Mouse (Mus musculus) midbrain, postnatal 0 days (tissue): ENCODE results near the gene Plekha3. TPM values are rescaled to one million over a fixed set of nuclear protein-coding genes. Genes with fewer than 3 reads are reported as not detected.

ENCODE experiments used
- ATAC-seq: fragments of 200-750 bp; cut with Nextera tagmentation; 2 replicates; pipeline ENCODE4 v1.8.0; 2017; ENCODE audit warnings: moderate number of reproducible peaks, mild to moderate bottlenecking, moderate TSS enrichment, moderate library complexity; ENCODE audit not compliant: low FRiP score
- DNase-seq: peaks from one replicate; pipeline ENCODE4 v3.0.0-alpha.2; 2015; ENCODE audit warnings: low spot score
- H3K27ac ChIP-seq: fragments of 300-500 bp; sonication (generic); 2 replicates; pipeline ENCODE4 v1.5.1; 2014; ENCODE audit warnings: low read depth, mild to moderate bottlenecking, low read length, mixed read lengths
- H3K27me3 ChIP-seq: fragments of 300-500 bp; sonication (generic); 2 replicates; pipeline ENCODE4 v1.6.1; 2014; ENCODE audit warnings: low read length, control low read depth, mixed read lengths; ENCODE audit not compliant: insufficient read depth
- H3K36me3 ChIP-seq: fragments of 300-500 bp; sonication (generic); 2 replicates; pipeline ENCODE4 v1.6.1; 2014; ENCODE audit warnings: low read length, control low read depth, mixed read lengths; ENCODE audit not compliant: insufficient read depth
- H3K4me1 ChIP-seq: fragments of 300-500 bp; sonication (generic); 2 replicates; pipeline ENCODE4 v1.6.1; 2014; ENCODE audit warnings: mild to moderate bottlenecking, control low read depth, antibody characterized with exemption, low read length, mixed read lengths; ENCODE audit not compliant: insufficient read depth
- H3K4me2 ChIP-seq: fragments of 300-500 bp; sonication (generic); 2 replicates; pipeline ENCODE4 v1.6.1; 2014; ENCODE audit warnings: low read depth, mild to moderate bottlenecking, low read length, mixed read lengths; ENCODE audit not compliant: poor library complexity, severe bottlenecking
- H3K4me3 ChIP-seq: fragments of 300-500 bp; sonication (generic); 2 replicates; pipeline ENCODE4 v1.5.1; 2014; ENCODE audit warnings: low read depth, mild to moderate bottlenecking, low read length, moderate library complexity
- H3K9ac ChIP-seq: fragments of 300-500 bp; sonication (generic); replicated peaks from 2 replicates; pipeline ENCODE4 v1.6.1; 2014; ENCODE audit warnings: mild to moderate bottlenecking, low read length, moderate library complexity, mixed read lengths; ENCODE audit not compliant: poor library complexity, severe bottlenecking
- H3K9me3 ChIP-seq: fragments of 300-500 bp; sonication (generic); 2 replicates; pipeline ENCODE4 v1.6.1; 2016; ENCODE audit warnings: low read length, control low read depth
- CTCF ChIP-seq: IDR thresholded peaks from 2 replicates; pipeline ENCODE4 v1.5.1; 2016; ENCODE audit warnings: antibody characterized with exemption, mild to moderate bottlenecking
- WGBS: fragments of 180-500 bp; shearing (Covaris S2); extraction: QIAGEN DNeasy Blood & Tissue Kit; methylation state at CpG from one replicate; pipeline ENCODE4 v1.1.7; 2014; 5-methylcytosine and 5-hydroxymethylcytosine counted together
- polyA plus RNA-seq: library from polyadenylated mRNA; unstranded; fragments of >200 nt; fragmentation: Nextera tagmentation; extraction: Ambion mirVana; gene quantifications from 2 replicates; pipeline ENCODE4 v1.2.1, GENCODE M21; 2015
- total RNA-seq: library from RNA; depleted of rRNA; stranded (reverse); fragments of >200 nt; gene quantifications from 2 replicates; pipeline ENCODE4 v1.2.3, GENCODE M21; 2014

Gene Plekha3
- total and polyA plus RNA-seq, 2 experiments from 2014 or later: 6.9 to 19.9 TPM

DNA sequence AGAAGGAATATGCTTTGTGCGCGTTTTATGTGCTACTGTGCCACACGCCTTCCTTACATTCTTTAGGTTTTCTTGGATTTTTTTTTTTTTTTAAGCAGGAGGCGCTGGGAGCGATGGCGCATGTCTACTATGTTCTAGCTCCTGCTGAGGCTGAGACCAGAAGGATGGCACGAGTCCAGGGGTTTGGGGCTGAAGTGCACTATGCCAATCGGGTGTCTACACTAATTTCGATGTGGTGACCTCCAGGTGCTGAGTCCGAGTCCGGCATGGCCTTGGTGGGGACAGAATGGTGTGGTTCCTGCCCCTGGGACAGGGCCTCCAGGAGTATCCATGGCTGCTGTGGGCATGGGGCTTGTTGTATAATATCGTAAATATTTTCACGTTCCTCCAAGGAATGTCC, 16.5 kb upstream of the Plekha3 start:
- ATAC-seq: no peak
- Histone ChIP-seq H3K36me3 (no peaks in the 10 kb centered on the region), H3K27me3 (no peaks in the 10 kb centered on the region), H3K4me1 (no peaks in the 10 kb centered on the region), H3K27ac (no peak overlapping the region), H3K4me3 (no peak overlapping the region), H3K4me2 (no peak overlapping the region), H3K9me3 (no peaks in the 10 kb centered on the region), H3K9ac (no peak overlapping the region)
- 81% methylated on average over 13 of the region's 13 CpGs for WGBS
- no peak for TF ChIP-seq CTCF
- DNase-seq: no peak

- H3K36me3 ChIP-seq: no peaks in the 10 kb centered on the region
- H3K9ac ChIP-seq: no peak overlapping the region
- H3K4me1 ChIP-seq: no peaks in the 10 kb centered on the region
- DNase-seq (peak; percentile 36), ATAC-seq (no peak)
- no peaks in the 10 kb centered on the region for H3K27me3 ChIP-seq
- no peak overlapping the region for H3K4me2 ChIP-seq
- TF ChIP-seq CTCF: 0 out of 2 replicates have a peak, but pooled peaks have one; percentile 4
- no peak overlapping the region for H3K4me3 ChIP-seq
- no peak overlapping the region for H3K27ac ChIP-seq
- WGBS: 47% methylated on average over 5 of the region's 8 CpGs
- H3K9me3 ChIP-seq: no peaks in the 10 kb centered on the region
Observed at GRCm38 (mm10) chr2:76659419-76659818, 15.7 kb upstream of the Plekha3 start.

DNA sequence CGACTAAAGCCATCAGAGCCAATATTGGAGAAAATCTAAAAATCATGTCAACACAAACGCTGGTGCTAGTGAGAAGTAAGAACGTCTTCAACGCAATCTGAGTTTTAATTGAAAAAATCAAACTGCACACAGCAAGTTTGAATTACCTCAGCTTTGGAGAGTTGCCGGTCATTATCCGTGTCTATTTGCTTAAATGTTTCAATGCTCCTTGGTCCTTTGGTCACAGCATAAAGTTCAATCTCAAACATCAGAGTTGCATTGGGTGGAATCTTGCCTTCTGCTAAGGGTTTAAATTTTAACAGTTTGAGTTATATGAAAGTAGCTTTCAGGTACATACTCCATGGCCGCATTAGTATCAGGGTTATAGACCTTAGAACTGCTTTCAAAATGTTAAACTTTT, 9.6 kb upstream of the Plekha3 start:
- no peak overlapping the region for H3K4me3 ChIP-seq
- WGBS: 97% methylated on average over 7 of the region's 7 CpGs
- DNase-seq (no peak), ATAC-seq (no peak)
- no peaks in the 10 kb centered on the region for H3K27me3 ChIP-seq
- H3K4me2 ChIP-seq: no peak overlapping the region
- H3K9me3 ChIP-seq: no peaks in the 10 kb centered on the region
- H3K27ac ChIP-seq: no peak overlapping the region
- no peaks in the 10 kb centered on the region for H3K4me1 ChIP-seq
- H3K36me3 ChIP-seq: no peaks in the 10 kb centered on the region
- no peak for TF ChIP-seq CTCF
- no peak overlapping the region for H3K9ac ChIP-seq

- Histone ChIP-seq H3K4me2 (no peak overlapping the region), H3K27ac (no peak overlapping the region), H3K4me1 (no peaks in the 10 kb centered on the region), H3K9me3 (no peaks in the 10 kb centered on the region), H3K4me3 (no peak overlapping the region), H3K9ac (no peak overlapping the region), H3K36me3 (no peaks in the 10 kb centered on the region), H3K27me3 (no peaks in the 10 kb centered on the region)
- no peak for ATAC-seq
- WGBS: 84% methylated on average over 5 of the region's 5 CpGs
- no peak for DNase-seq
- TF ChIP-seq CTCF: no peak
Observed at GRCm38 (mm10) chr2:76667200-76667599, 7.9 kb upstream of the Plekha3 start.

- ATAC-seq (no peak), DNase-seq (no peak)
- Histone ChIP-seq H3K9ac (no peak overlapping the region), H3K4me3 (no peak overlapping the region), H3K27ac (no peak overlapping the region), H3K27me3 (no peaks in the 10 kb centered on the region), H3K4me1 (peaks cover 7% of the 10 kb centered on the region), H3K4me2 (peak overlapping the region; percentile 7; the same call in 1 of the 2 replicates), H3K9me3 (no peaks in the 10 kb centered on the region), H3K36me3 (no peaks in the 10 kb centered on the region)
- no peak for TF ChIP-seq CTCF
- 81% methylated on average over 6 of the region's 6 CpGs for WGBS
Observed at GRCm38 (mm10) chr2:76671641-76672040, 3.4 kb upstream of the Plekha3 start.

- no peak for TF ChIP-seq CTCF
- Histone ChIP-seq H3K27me3 (no peaks in the 10 kb centered on the region), H3K27ac (peak overlapping the region; percentile 65; the same call in 1 of the 2 replicates), H3K4me3 (peak overlapping the region; percentile 36), H3K9me3 (no peaks in the 10 kb centered on the region), H3K4me2 (peak overlapping the region; percentile 60), H3K4me1 (peaks cover 10% of the 10 kb centered on the region), H3K9ac (peak overlapping the region; percentile 46), H3K36me3 (no peaks in the 10 kb centered on the region)
- WGBS: 31% methylated on average over 9 of the region's 9 CpGs
- no peak for DNase-seq
- ATAC-seq: no peak
Observed at GRCm38 (mm10) chr2:76672134-76672745, 2.8 kb upstream of the Plekha3 start.
